8 mouse cellular contexts compared by ENCODE assay signal in genomic region chr2:22774181-22774751, GRCm38 (mm10). TPM values are rescaled to one million over a fixed set of nuclear protein-coding genes. Genes with fewer than 3 reads are reported as not detected.
DNase-seq lines count a peak whose midpoint lies in the region; ATAC-seq and TF ChIP-seq lines count a peak whose summit lies in the region.

No protein-coding gene starts in this region.

- WGBS in intestine, postnatal 0 days = 2% methylated on average over 26 of the region's 28 CpGs
- under 1% methylated on average over 28 of the region's 28 CpGs for WGBS in midbrain, embryonic 10.5 days

- H3K9ac ChIP-seq in intestine, postnatal 0 days (ENCODE audit: low read depth, low read length) = no peak overlapping the region

- H3K27me3 ChIP-seq in intestine, postnatal 0 days (replicated peaks; ENCODE audit: control insufficient read depth, insufficient read depth, low read length) = 0 out of 2 replicates have a peak, but pooled peaks cover 3% of the 10 kb centered on the region
- H3K27me3 ChIP-seq in midbrain, embryonic 10.5 days (ENCODE audit: low read depth, poor library complexity, severe bottlenecking) = peaks cover 41% of the 10 kb centered on the region

- intact Hi-C loops in left cerebral cortex, postnatal 4 days (cut with DNase I) = no loop called here

- no peaks in the 10 kb centered on the region for H3K36me3 ChIP-seq in intestine, postnatal 0 days (ENCODE audit: control insufficient read depth, insufficient read depth)
- H3K36me3 ChIP-seq in midbrain, embryonic 10.5 days = no peaks in the 10 kb centered on the region

- no peak for TF ChIP-seq CTCF in intestine, postnatal 0 days (IDR thresholded peaks at IDR 0.05; ENCODE audit: low read depth)

- no peaks in the 10 kb centered on the region for H3K4me1 ChIP-seq in intestine, postnatal 0 days (replicated peaks; ENCODE audit: control insufficient read depth, insufficient read depth, low read length)
- peaks cover 14% of the 10 kb centered on the region for H3K4me1 ChIP-seq in midbrain, embryonic 10.5 days

- peak overlapping the region; percentile 13 for H3K4me3 ChIP-seq in intestine, postnatal 0 days (ENCODE audit: low read depth, low read length)
- H3K4me3 ChIP-seq in midbrain, embryonic 10.5 days = peak overlapping the region; percentile 59

- peak overlapping the region; percentile 61 for H3K4me2 ChIP-seq in intestine, postnatal 0 days (replicated peaks; ENCODE audit: low read depth)

- H3K9me3 ChIP-seq in intestine, postnatal 0 days (ENCODE audit: control insufficient read depth) = no peaks in the 10 kb centered on the region
- H3K9me3 ChIP-seq in midbrain, embryonic 10.5 days (replicated peaks) = no peaks in the 10 kb centered on the region

- DNase-seq in T-cell, adult 2 months (ENCODE audit: low spot score) = peak; percentile 88
- DNase-seq in embryo, embryonic 9.5 days (ENCODE audit: extremely low spot score) = peak; percentile 61
- peak; percentile 59 for DNase-seq in left cerebral cortex, postnatal 4 days
- peak; percentile 65 for DNase-seq in midbrain, embryonic 10.5 days (ENCODE audit: low spot score)
- DNase-seq in right cerebral cortex, postnatal 36 days (ENCODE audit: low spot score in 2 of 2) = peak; percentile 47 to 59
- no peak for DNase-seq in MN1 (ENCODE audit: low spot score)

- ATAC-seq in granulocyte monocyte progenitor cell, adult 5-6 weeks (replicated peaks; ENCODE audit: poor library complexity, severe bottlenecking) = peak; percentile 74
- ATAC-seq in intestine, postnatal 0 days = no peak

- no peak overlapping the region; the same call in 1 of the 2 replicates for H3K27ac ChIP-seq in intestine, postnatal 0 days (ENCODE audit: low read depth, low read length)
- H3K27ac ChIP-seq in midbrain, embryonic 10.5 days (replicated peaks) = peak overlapping the region; percentile 76; the same call in 1 of the 2 replicates

RNA-seq across cellular contexts. Expression of gene Apbb1ip, which starts 0.4 kb away (rescaled TPM):
- total RNA-seq in granulocyte monocyte progenitor cell, adult 5-6 weeks (2014; fragmentation: Nextera tagmentation) = 110 and 134 TPM in 2 replicates
- 18.7 and 22.9 TPM in 2 replicates for total RNA-seq in granulocyte monocyte progenitor cell, adult 5-6 weeks (2017)
- 1.2 and 1.3 TPM in 2 replicates for polyA plus RNA-seq in intestine, postnatal 0 days (2015; fragmentation: Nextera tagmentation; extraction: Ambion mirVana)
- 1 to 10 TPM; 3.2 TPM for total RNA-seq in left cerebral cortex, postnatal 4 days (2021)
- 0.84 and 1.1 TPM in 2 replicates for polyA plus RNA-seq in midbrain, embryonic 10.5 days (2016; fragmentation: Nextera tagmentation; extraction: Ambion mirVana)

Comparison
In these comparisons a context has a peak if more than half of its experiments do, and no peak if none do; other contexts are left out.
1. RNA of gene Apbb1ip, which starts 0.4 kb away (total RNA-seq): 18.7 to 134 TPM in granulocyte monocyte progenitor cell, adult 5-6 weeks; 3.2 TPM in left cerebral cortex, postnatal 4 days; every median in the first group is over 4 times any median in the second.